Mouse (Mus musculus) liver, adult 2 months (tissue): Measurements from ENCODE around the gene Cnot4.
A peak's percentile ranks its signal among the peaks of the same experiment; 100 is the strongest.

Experiments used
- CTCF ChIP-seq: fragments of 200-500 bp; IDR thresholded peaks from 2 replicates; pipeline ENCODE4 v1.5.1; 2011; ENCODE audit warnings: low read depth, low read length, control low read depth
- POLR2A ChIP-seq: fragments of 200-500 bp; IDR thresholded peaks from 2 replicates; pipeline ENCODE4 v1.6.1; 2011; ENCODE audit warnings: low read length, control low read depth; ENCODE audit not compliant: insufficient read depth; ENCODE audit errors: extremely low read depth

DNA sequence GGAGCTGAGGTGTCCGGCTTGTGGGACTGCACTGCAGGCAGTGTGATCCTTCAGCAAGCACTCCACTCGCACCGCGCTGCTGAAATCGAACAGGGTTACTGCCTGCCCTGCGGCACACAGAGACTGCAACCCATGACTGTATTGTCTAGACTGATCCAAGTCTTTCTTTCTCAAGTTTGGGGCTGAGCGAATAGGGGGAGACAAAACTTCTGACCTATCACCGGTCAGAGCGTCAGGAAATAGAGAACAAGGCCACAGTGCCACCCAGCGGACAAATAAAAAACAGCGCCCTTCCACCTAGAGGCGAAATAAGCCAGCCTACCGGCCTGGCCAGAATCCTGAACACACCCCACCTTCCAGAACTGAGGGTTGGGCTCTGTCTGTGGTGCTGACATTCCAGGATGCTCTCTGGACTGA is 138.3 kb downstream of the Cnot4 start:
- no peak for TF ChIP-seq POLR2A
- peak; percentile 84 for TF ChIP-seq CTCF
